Mouse (Mus musculus) G1E (cell line): ENCODE data around the gene Gm4131.

Experiments
- CTCF ChIP-seq: IDR thresholded peaks from 2 replicates; pipeline ENCODE4 v1.5.1; 2012; ENCODE audit warnings: low read depth, low read length, inconsistent platforms, mixed read lengths
- TAL1 ChIP-seq: conservative IDR thresholded peaks from 2 replicates; pipeline ENCODE4 v1.6.1; 2012; ENCODE audit warnings: low read depth, low read length, inconsistent platforms, mixed read lengths

- TF ChIP-seq CTCF (no peak), TAL1 (no peak)
These were observed 57.4 kb downstream of the Gm4131 start for GRCm38 (mm10) chr14:62509350-62509749.
